Mouse (Mus musculus): Measurements from ENCODE around the gene Zcwpw1. TPM values are rescaled to one million over a fixed set of nuclear protein-coding genes. Genes with fewer than 3 reads are reported as not detected.
A peak's percentile ranks its signal among the peaks of the same experiment; 100 is the strongest.

Gene Zcwpw1
- total RNA-seq, 2 experiments from 2014 or later = 0.17 TPM; not detected in 1

DNA sequence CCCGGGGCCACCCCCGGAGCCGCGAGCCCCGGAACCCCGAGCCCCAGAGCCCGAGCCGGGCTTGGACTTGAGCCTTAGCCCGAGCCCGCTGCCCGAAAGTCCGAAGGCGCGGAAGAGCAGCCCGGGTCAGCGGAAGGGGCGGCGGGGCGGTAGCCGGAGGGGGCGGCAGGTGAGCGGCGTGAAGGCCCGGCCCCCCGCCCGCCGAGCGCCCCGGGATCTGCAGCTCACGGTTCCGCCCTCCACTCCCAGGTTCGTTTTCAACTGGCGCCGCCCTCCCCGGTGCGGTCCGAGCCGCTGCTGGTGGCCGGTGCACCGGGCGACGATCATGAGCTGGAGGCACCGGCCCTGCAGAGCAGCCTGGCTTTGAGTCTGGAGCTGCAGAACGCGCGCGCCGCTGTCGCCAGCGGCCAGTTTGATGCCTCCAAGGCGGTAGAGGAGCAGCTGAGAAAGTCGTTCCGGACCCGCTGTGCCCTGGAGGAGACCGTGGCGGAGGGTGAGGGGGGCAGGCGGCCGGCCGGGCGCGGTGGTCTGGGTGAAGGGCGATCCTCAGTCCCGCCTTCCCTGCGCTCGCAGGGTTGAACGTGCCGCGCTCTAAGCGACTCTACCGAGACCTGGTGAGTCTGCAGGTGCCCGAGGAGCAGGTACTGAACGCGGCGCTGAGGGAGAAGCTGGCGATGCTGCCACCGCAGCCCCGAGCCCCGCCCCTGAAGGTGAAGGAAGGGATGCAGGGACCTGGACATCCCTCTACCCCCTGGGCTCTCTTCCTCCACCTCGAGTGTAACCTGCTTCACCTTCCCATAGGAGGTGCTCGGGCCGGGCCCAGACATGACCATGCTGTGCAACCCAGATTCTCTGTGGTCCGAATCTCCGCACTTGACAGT is 8.3 kb upstream of the Zcwpw1 start:
- DNase-seq = no peak
- intact Hi-C loops (cut with DNase I) = loop anchor here (5.0 kb wide), 2 partner anchors 247 to 437 kb away; partner anchors contain the start of genes Epo and Gnb2

DNA sequence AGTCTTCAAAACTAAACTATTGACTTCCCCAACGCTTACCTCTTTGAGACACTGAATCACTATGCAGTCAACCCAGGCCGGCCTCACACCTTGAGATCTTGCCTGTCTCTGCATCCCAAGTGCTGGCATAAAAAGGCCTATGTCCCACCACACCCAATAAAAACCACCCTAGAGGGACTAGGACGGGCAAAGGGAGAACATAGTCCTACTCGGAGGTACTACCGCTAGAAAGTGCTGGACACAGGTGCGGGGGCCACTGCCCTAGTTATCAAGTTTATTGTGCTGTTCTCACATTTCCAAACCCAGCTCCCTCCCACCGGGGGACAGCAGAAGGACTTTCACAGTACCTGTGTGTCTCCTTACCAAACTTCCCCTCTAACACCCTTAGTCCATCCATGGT is 5.9 kb upstream of the Zcwpw1 start:
- no peak for DNase-seq
- intact Hi-C loops (cut with DNase I) = no loop called here

DNA sequence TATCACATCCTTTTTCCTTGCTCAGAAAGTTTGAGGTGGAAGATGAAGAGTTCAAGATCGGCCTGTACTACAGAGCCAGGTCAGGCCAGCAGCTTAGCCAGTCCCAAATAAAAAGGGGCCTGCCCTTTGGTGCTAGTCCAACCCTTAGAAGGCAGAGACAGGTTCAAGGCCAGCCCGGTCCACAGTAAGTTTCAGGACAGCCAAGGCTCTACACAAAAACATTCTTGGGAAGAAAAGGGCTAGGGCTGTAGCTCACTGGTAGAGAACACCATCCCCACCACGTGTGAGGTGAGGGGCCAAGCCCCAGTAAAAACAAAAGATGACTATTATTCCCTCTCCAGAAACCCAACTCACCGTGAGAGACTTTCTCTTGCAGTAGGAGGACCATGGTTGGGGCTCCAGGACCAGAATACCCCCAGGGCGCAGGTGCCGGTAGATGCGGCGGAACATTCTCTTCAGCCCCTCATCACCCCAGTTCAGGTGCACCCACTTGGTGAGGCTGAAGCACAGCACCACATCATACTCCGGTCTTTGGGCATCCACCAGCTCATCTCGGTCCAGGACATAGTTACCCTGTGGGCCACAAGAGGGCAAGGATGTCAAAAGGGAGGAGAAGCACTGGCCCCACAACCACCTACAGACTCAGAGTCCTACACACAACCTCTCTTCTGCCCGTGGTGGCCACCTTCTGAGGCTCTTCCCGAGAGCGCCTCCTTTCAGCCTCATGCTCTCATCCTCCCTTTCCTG is 4.6 kb upstream of the Zcwpw1 start:
- intact Hi-C loops (cut with DNase I) = no loop called here
- no peak for DNase-seq

DNA sequence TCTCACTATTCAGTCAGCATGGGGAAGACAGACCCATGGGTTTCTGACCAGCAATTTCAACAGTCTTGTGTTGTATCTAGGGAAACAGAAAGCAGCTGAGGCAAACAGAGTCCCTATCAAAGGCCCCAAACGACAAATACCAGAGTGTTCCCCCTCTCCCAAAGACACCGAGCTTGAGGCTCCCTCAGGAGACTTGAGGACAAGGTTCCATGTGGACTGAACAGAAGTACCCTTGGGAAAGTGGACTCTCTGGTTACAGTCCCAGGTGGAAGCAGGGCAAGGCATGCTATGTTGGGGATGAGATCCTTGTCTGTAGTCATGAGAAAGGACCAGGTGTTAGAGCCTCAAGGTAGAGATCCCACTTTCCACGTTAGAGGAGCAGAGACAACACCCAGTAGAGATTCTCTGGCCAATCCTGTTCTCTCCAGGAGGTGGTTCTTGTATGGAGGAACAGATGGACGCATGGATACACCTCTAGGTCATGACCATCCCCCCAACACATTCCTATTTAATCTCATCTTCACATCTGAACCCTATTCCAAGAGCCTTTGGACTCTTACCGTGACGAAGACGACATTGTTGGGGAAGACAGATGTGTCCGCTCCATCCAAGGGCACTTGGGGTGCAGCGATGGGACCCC is 3.6 kb upstream of the Zcwpw1 start:
- no peak for DNase-seq
- intact Hi-C loops (cut with DNase I) = no loop called here

DNA sequence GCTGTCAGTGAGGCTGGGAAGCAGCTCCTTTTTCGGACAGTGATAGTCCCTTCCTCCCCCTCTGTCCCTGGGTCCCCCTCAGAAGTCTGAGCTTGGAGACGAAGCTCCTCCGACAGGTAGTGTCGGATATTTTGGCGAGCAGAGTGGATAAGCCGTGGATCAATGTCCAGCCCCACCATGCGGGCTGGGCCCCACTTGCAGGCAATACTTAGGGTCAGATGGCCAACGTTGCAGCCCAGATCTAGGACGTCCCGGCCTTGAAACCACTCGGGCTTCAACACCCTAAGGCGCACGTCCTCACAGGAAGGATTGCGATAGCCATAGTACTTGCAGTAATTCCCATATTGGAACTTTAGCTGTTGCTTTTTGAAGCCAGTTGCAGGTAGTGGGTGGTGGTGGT is 3.1 kb upstream of the Zcwpw1 start:
- intact Hi-C loops (cut with DNase I) = no loop called here
- no peak for DNase-seq

DNA sequence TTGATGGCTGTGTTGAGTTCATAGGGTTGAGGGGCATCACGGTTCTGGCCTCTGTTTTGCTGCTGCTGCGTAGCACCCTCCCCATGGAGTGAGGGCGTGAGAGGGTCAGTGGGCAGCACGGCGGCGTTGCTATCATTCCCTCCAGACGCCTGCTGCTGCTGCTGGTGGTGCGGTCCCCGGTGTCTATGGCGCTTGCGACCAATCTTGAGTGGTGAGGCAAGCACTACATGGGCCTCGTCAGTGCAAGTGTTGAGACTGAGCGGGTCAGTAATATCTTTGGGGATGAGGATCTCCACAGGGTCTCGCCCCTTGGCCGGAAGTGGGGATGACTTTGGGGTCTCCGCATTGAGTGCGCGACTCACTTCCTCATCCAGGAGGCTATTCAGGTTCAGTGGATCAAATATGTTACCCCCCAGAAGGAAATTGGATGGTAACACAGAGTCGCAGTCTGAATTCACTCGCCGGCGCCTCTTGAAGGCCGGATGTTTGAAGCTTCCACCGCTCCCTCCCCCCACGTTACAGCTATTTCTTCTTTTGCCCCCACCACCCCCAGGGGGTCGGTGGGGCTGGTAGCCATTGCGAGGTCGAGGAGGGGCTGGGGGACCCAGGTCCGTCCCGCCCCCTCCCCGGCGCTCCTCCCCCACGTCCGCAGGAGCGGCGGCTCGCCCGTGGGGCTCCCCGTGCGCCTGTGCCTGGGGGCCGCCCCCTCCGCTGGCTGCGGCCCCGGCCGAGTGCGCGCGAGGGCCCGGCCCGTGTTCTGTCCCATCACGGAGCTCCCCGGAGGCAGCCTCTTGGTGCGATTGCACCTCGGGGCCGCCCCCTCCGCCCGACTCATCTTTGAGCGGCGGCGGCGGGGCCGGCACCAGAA is 2.2 kb upstream of the Zcwpw1 start:
- peak in 1 of 2 experiments; percentile 30 for DNase-seq
- intact Hi-C loops (cut with DNase I) = no loop called here

DNA sequence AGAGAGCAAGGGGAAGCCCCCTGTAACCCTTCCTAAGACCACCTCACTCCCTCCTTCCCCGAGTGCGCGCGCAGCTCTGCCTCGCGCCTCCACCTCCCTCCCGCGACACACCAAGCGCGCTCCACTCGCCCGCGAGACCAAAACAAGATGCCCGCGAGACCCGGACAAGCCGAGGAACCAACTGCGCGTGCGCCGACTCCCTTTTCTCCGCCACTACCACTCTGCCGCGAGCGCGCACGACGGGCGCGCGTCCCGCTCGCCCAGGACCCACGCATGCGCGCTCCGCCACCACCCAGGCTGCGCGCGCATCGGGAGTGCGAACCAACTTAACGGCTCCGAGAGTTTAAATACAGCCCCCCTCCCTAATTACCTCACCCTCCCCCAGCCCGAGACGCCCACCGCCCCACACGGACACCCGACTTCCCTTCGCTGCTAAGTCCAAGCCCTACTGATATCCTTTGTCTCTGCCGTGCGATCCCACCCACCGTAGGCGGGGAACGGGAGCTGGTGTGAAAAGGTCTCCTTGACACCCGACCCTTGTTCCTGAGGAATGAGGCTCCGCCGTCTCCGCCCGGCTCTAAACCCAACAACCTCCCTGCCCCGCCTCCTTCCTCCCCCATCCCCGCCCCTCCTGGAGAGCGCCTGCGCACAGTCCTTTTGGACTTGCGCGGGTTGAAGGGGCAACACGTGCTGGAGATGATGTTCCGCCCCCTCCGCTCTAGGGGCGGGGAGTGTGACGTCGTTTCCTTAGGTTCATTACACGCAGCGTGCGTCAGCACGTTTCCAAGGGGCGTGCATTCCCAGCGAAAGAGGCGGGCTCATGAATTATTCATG is 1.3 kb upstream of the Zcwpw1 start:
- DNase-seq = peak; percentile 97 to 98
- intact Hi-C loops (cut with DNase I) = no loop called here

DNA sequence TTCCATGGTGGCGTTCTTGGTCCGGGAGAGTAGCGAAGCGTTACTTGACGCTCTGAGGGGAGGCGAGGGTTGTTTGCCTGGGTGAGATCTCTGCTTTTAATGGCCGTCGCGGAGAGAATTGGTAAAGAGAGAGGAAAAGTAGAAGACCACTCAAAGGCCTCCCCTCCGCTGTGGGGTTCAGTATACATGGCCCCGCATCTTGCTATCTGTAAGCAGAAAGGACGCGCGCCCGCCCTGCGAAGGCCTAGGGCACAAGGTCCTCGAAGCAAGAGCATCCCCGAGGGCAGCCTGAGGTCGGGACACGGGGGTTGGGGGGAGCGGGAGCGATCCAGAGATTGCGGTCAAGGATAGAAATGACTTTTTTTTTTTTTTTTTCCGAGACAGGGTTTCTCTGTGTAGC is 573 bp downstream of the Zcwpw1 start:
- DNase-seq = peak in 1 of 2 experiments; percentile 6
- intact Hi-C loops (cut with DNase I) = no loop called here

DNA sequence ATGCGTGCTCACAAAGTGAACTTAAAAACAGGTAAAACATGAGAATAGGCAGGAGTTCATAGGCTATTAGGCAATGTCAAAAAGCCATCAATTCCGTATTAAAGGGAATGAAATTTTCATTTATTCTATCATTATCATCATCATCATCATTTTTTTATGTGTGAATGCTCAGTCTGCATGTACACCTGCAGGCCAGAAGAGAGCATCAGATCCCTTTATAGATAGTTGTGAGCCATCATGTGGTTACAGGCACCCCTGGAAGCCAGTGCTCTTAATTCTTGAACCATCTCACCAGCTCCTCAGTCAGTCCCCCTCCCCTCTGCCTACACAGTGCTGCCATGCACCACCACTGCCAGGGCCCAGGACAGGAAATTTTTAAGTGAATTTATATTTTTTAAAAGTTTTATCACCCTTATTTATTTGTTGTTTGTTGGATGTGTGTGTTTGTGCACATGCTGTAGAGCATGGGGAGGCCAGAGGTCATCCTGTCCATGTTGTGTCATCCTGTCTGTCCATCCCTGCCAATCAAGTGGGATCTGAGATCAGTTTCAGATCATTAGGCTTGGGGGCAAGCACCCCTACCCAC is 1.4 kb downstream of the Zcwpw1 start:
- intact Hi-C loops (cut with DNase I) = no loop called here
- no peak for DNase-seq

DNA sequence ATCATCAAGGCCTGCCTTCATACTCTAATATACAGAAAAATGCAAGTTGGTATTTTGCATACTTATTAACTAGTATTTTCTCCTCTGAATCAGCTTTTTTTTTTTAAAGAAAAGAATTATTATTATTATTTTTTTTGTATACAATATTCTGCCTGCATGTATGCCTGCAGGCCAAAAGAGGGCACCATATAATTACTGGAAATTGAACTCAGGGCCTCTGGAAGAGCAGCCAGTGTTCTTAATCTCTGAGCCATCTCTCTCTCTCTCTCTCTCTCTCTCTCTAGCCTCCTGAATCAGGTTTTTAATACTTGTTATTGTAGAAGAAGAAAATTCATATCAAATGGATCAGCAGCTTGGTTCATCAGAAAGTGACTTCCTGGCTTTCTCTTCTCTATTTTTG is 4.0 kb downstream of the Zcwpw1 start:
- DNase-seq = no peak
- intact Hi-C loops (cut with DNase I) = no loop called here

DNA sequence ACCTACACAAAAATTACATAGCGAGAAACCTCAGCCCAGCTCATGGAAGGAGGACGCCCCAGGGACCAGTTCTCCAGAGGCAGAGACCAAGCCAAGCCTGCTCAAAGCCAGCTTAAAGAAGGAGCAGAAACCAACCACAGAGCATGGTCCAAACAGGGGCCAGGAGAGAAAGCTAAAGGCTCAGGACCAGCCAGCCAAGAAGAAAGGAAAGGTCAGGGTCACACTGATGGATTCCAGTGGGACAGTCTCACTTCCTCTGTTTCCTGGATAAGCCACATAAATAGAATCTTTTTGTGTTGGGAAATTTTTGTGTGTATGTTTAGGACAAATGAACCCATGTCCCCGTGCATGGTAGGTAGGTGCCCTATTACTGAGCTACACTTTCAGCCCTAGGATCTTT is 9.0 kb downstream of the Zcwpw1 start:
- DNase-seq = no peak
- intact Hi-C loops (cut with DNase I) = no loop called here

DNA sequence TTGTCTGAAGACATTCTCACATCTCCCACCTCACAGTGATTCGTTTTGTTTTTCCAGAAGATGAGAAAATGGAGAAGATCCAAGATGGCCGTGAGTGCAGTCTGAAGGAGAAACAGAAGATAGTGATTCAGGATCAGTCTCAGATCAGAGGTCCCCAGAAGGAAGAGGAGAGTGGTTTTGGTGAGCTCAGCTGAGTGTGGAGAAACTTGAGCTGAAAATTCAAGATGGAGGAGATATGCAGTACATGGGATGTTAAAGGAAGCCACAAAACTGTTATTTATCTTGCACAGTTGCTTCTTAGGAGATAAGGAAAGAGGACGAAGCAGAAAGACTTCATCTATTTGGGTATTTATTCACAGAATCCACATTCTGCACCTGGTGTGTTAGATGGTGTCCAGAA is 13.3 kb downstream of the Zcwpw1 start:
- intact Hi-C loops (cut with DNase I) = no loop called here

DNA sequence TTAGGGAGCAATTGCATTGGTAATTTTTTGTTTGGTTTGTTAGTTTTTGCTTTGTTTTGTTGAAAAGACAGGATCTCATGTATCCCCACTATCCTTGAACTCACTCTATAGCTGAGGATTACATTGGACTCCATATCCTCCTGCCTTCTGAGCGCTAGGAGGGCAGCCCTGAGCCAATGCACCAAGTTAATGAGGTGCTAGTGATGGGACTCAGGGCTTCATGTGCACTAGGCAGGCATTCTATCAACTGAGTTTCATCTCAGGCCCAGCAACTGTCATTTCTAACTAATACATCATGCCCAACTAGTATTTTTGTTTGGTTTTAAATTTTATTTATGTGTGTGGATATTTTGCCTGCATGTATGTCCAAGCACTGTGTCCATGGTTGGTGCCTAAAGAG is 18.6 kb downstream of the Zcwpw1 start:
- no peak for DNase-seq
- intact Hi-C loops (cut with DNase I) = no loop called here

More for the DNA sequence above, 13.3 kb downstream of the Zcwpw1 start:
- no peak for DNase-seq

DNA sequence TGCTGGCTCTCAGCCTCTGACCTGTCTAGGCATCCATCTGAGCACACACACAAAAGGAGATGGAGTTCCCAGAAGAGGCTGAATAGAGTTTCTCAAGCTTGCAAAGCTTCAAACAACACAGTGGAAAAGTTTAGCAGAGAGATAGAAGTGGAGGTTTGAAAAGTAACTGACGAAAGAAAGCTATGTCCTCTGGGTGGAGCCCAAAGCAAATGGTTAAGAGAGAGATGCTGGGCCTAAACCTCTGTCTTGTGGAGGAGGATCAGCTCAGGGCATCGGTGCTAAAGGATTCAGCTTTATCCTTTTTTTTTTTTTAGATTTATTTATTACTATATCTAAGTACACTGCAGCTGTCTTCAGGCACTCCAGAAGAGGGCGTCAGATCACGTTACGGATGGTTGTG is 20.7 kb downstream of the Zcwpw1 start:
- DNase-seq = no peak
- intact Hi-C loops (cut with DNase I) = no loop called here

DNA sequence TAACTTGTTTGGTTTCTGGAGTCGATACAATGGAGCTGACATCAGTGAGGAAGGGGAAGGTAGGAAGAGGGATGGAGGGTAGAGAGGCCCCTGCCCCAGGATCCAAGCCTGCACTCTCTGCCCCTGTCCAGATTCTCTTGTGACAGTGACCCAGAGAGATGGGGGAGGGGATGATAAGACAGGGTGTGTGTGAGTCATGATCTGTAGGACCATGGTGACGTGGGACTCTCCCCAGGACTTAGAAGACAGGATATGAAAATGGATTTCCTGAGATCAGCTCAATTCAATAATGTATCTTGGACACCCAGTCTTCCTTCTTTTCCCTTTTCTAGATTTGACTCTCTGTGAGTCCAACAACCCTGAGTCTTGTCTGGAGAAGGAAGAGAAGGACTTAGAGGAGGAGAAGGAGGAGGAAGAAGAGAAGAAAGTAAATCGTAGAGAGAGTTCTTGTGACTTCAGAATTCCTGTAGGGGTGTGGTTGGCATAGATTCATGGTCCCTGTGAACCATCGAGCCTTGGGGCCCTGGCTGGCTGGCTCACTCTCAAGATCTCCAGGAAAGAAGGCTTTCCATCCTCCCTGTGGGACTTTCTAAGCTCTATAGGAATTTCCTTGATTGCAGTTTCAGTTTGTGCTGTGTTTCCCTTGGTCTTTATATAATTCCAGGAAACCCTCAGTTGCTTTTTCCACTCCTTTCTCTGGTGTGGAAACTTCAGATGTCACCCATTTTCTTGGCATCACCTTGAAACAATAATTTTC is 30.0 kb downstream of the Zcwpw1 start:
- DNase-seq = no peak
- intact Hi-C loops (cut with DNase I) = no loop called here

DNA sequence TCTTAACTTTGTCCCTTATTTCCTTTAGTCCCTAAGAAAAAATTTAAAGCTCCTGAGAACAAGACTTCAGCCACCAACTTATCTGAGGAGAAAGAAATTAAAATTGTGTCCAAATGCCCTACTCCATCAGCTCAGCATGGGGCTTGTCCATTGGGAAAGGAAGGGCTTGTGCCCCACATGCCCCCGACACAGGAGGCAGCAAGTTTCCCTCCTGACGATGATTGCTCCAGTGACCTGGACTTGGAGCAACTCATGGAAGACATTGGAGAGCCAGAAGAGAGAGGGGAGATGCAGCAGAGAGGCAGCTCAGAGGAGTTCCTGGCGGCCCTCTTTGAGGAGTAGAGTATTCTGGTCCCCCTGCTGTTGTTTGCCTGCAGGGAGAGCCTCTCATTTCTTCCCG is 34.5 kb downstream of the Zcwpw1 start:
- intact Hi-C loops (cut with DNase I) = no loop called here

DNA sequence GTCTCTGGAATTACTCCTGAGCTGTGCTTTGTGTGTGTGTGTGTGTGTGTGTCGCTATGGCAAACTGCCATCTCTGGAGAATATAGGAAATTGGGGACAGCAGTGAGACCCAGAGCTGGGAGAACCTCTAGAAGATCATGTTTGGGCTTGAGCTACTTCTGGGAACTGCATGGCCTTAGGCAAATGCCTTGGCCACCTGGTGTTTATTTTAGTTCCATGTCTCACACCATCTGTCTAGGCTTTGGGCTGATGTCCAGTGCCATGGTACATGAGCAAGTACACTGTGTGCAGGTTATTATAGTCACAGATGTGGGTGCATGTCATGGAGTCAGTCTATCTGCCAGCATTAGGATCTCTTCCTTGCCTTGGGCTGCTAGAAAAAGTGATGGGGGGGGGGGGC is 35.0 kb downstream of the Zcwpw1 start:
- DNase-seq = no peak
- intact Hi-C loops (cut with DNase I) = no loop called here

More for the DNA sequence above, 34.5 kb downstream of the Zcwpw1 start:
- DNase-seq = no peak

DNA sequence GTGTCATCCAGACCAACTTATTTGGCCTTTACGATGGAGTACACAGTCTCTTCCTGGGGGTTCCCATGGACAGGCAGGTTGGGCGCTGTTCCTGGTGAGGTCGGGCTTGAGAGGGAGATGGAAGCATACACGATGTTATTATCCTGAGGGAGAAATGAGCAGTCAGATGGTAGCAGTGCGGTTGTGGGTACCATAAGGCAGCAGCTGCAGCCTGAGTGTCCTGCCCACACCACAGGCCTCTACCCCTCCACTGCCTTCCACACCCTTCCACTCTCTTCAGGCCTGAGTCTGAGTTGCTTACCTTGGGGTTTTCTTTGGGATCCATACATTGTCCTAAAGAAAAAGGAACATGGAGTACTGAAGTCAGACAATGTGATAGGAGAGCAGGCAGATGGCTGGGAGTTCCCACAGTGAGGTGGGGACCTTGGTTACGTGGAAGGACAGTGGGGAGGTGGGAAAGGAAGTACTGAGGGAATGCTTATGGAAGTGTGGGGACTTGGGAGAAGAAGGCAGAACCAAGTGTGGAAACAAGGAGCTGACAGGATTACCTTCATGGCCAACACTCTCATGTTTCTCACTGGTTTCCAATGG is 36.0 kb downstream of the Zcwpw1 start:
- intact Hi-C loops (cut with DNase I) = no loop called here
- no peak for DNase-seq

Data from gastrocnemius, postnatal 36 days (tissue).